Mouse (Mus musculus): ENCODE results near the gene Mettl17. TPM values are rescaled to one million over a fixed set of nuclear protein-coding genes. Genes with fewer than 3 reads are reported as not detected.
A peak's percentile ranks its signal among the peaks of the same experiment; 100 is the strongest.
"Not testable (repeated sequence)": the region's sequence is repeated elsewhere in the genome, so short reads cannot be mapped to it uniquely, and the experiment has no call there.

Mettl17 gene
- total RNA-seq, 2 experiments from 2014 or later: 28.8 to 35.2 TPM

DNA sequence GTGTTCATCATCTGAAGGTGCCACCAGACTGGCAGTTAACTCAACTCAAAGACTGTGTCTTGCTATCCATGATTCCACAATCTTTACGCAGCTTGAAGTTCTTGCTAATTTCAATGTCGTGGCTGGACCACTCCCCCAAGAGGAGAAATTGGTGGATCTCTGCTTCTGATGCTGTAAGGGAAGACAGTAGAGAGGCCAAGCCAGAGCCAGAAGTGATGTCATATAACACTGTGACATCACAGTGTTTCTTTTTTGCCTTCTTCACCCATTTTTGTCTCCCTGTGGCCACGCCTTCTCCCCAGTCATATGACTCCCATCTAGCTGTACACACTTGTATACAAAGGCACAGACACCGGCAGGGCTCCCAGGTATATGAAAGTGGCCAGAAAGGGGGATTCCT, 33.5 kb downstream of the Mettl17 start, which contains the start of gene Tppp2:
Gene Tppp2, plus strand, starts transcription at position 301 of the 400 bp plus-strand sequence.
- TF ChIP-seq CTCF (IDR thresholded peaks at IDR 0.05): no peak
- DNase-seq (ENCODE audit: extremely low spot score in 1 of 2, low spot score in 2 of 2): no peak
- Histone ChIP-seq H3K27ac (no peak within 1 kb of the TSS), H3K4me3 (no peak within 1 kb of the TSS)
- intact Hi-C loops (cut with DNase I): no loop called here

DNA sequence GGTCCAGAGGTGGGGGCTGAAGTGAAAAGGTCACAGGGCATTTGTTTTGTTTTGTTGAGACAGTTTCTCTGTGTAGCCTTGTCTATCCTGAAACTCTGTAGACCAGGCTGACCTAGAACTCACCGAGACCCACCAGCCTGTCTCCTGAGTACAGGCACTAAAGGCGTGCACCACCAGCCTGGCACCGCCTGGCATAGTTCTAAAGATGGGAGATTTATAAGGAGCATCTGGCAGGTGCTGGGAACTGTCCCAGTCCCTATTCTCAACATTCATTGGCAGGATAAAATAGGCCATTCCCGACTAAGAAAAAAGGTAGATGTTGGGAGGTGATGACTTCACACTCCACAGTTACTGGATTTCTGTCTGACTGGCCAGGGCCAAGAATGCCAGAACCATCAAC, 34.3 kb downstream of the Mettl17 start:
- TF ChIP-seq CTCF (IDR thresholded peaks at IDR 0.05): no peak
- intact Hi-C loops (cut with DNase I): no loop called here
- H3K4me3 ChIP-seq: no peak overlapping the region
- no peak for DNase-seq (ENCODE audit: extremely low spot score in 1 of 2, low spot score in 2 of 2)
- H3K27ac ChIP-seq: no peak overlapping the region

DNA sequence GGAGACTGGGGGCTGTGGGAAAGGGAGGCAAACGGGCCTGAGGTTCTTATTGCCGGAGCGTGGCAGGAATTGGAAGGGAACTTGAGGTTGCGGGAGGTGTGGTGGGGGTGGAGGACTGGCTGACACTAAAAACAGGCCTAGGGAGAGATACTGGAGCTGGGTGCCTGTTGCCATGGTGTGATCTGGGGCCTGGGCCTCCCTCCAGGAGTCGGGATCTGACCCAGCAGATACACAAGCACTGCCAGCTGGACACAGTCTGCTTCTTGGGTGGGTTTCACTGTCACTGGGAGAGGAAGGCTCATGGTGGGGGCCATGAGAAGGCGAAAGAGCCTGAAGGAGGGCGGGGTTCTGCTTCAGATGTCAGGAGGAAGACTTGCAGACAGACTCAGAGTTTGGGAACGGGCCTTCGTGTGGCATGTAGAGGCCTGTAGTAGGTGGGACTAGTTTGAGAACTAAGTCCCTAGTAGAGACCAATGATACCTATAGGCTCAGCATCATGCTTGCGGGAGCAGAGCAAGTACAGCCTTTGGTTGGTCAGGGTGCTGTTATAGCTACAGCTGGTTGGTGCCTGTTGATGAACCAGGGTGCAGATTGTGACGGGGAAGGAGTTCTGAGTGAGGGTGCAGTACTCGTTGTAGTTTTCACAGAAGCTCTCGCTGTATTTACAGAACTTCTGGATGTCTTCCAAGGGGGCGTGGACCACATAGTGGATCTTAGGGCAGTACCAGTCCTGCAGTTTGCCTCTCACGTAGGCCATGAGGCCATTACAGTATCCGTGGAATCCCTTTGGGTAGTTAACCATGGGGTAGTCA, 37.3 kb downstream of the Mettl17 start:
- intact Hi-C loops (cut with DNase I): no loop called here
- TF ChIP-seq CTCF (IDR thresholded peaks at IDR 0.05): no peak
- H3K27ac ChIP-seq: peak overlapping the region; percentile 57
- peak; percentile 43 to 60 for DNase-seq (ENCODE audit: extremely low spot score in 1 of 2, low spot score in 2 of 2)
- no peak overlapping the region for H3K4me3 ChIP-seq

DNA sequence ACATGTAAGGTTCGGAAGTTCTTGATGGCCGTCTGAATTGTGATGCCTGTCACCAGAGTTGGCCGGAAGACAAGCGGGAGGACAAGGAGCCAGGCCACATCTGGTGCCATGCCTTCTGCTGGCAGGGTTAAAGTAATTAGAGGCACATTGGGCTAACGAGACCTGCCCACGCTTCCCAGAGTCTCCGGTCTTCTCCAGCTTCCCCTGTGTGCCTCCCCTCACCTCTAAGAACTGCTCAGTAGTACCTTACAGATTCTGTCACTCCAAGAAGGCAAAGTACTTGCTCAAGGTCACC, 37.9 kb downstream of the Mettl17 start, which contains the start of gene Rnase13:
Gene Rnase13, minus strand, starts transcription at position 203 of the 295 bp plus-strand sequence.
- no peak for TF ChIP-seq CTCF (IDR thresholded peaks at IDR 0.05)
- Histone ChIP-seq H3K4me3 (no peak within 1 kb of the TSS), H3K27ac (peak within 1 kb of the TSS; percentile 57)
- no peak for DNase-seq (ENCODE audit: extremely low spot score in 1 of 2, low spot score in 2 of 2)
- intact Hi-C loops (cut with DNase I): no loop called here

DNA sequence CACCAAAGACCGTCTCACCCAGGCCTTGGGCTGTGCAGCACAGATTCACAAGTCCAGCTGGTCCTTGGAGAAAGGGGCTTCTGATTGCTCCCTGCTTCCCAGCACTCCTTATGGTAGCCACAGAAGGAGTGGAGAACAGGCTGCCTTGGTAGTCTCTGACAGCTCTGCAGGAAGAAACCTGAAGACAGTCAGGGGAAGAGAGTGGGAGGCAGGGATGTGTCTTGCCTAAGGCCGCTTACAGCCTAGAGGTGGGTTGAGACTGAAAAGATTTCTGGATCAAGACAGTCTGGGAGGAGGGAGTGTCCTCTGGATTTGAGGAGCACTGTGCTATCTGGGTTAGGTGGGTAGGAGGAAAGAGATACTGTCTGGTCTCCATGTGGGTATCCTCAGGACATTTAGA, 38.3 kb downstream of the Mettl17 start:
- intact Hi-C loops (cut with DNase I): no loop called here
- DNase-seq (ENCODE audit: extremely low spot score in 1 of 2, low spot score in 2 of 2): no peak
- Histone ChIP-seq H3K4me3 (no peak overlapping the region), H3K27ac (peak overlapping the region; percentile 57; the same call in 1 of the 2 replicates)
- no peak for TF ChIP-seq CTCF (IDR thresholded peaks at IDR 0.05)

DNA sequence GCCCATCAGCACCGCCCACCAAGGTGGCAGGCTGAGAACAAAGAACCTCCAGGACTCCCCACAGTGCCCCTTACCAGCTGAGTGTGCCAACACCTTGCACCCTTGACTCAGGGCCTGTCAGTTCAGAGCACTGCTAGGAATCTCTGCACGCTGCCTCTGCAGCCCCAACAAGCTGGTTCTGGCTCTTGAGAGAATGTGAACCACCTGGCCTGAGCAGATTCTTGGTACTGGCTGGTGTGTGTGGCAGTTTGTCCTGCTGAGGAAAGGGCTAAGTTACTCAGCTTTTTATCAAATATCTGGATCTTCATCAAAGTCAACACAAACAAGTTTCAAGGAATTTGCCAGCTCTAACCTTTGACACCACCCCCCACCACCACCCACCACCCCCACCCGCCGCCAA, 38.9 kb downstream of the Mettl17 start:
- DNase-seq (ENCODE audit: extremely low spot score in 1 of 2, low spot score in 2 of 2): no peak
- H3K27ac ChIP-seq: no peak overlapping the region

DNA sequence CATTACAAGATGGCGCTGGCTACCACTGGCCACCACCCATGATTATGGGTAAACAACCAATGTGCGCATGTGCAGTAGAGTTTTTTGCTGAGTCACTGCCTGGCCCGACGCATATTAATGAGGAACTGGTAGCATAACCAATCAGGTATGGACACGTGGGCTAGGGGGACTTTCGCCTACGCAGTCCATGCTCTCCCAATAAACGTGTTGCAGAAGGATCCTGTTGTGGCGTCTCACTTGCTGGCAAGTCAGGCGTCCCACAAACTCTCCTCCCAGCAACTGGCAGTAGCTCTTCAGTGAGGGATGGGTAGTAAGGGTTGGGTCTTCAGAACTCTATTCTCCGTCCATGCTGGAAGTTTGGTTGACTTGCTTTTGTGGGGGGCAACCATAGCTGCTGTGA, 42.3 kb downstream of the Mettl17 start:
- DNase-seq (ENCODE audit: extremely low spot score in 1 of 2, low spot score in 2 of 2); H3K4me3 ChIP-seq; H3K27ac ChIP-seq; intact Hi-C loops (cut with DNase I): not testable (repeated sequence)

More for the DNA sequence above, 38.9 kb downstream of the Mettl17 start:
- TF ChIP-seq CTCF (IDR thresholded peaks at IDR 0.05): no peak
- H3K4me3 ChIP-seq: no peak overlapping the region
- intact Hi-C loops (cut with DNase I): no loop called here

DNA sequence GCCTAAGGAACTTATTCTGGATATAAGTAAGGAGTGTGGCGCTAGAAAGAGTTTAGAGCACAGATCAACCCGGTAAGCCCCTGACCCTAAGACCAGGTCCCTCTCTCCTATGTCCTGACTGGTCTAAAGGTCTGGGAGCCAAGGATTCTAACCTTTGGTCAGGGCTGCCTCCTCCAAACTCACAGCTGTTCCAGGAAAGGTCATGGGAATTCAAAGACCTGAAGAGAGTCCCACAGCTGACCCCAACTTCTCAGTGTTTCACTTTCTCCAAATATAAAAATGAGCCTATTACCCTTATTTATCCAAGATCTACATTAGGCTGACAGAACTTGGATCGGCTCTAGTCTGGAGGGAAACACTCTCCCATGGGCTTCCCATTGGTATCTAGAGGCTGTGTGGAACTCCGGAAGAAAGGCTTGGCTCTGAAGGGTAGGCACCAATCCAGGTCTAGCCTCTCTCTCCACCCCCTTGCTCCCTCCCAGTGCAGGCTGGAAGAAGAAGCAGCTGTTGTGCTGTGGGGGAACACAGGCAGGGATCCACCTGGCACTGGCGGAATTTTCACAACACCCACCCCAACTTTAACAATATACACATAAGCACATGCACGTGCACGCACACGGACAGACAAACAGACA, 44.8 kb downstream of the Mettl17 start:
- no peak overlapping the region for H3K4me3 ChIP-seq
- TF ChIP-seq CTCF (IDR thresholded peaks at IDR 0.05): no peak
- intact Hi-C loops (cut with DNase I): loop anchor here (1.0 kb wide), 2 partner anchors 15 to 56 kb away; partner anchors contain the start of gene Ndrg2
- peak; percentile 52 to 61 for DNase-seq (ENCODE audit: extremely low spot score in 1 of 2, low spot score in 2 of 2)
- H3K27ac ChIP-seq: peak overlapping the region; percentile 63

DNA sequence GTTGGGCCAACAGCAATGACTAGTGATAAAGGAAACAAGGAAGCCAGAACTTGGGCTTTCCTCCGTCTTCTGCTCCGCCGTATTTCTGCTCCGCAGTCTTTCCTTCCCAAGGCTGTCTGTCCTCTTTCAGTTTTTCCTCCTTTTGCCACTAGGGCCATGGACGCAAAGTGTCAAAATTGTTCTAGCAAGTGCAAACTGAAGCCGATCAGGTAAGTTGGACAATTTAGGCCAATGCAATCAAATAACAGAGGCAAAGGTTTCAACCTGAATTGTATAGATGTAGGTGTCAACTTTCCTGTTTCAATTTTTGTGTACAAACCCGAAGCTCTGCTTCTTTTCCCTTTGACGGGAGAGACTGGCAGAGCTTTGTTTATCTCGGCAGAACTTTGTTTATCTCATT, 45.3 kb downstream of the Mettl17 start:
- DNase-seq (ENCODE audit: extremely low spot score in 1 of 2, low spot score in 2 of 2): no peak
- peak overlapping the region; percentile 63 for H3K27ac ChIP-seq

DNA sequence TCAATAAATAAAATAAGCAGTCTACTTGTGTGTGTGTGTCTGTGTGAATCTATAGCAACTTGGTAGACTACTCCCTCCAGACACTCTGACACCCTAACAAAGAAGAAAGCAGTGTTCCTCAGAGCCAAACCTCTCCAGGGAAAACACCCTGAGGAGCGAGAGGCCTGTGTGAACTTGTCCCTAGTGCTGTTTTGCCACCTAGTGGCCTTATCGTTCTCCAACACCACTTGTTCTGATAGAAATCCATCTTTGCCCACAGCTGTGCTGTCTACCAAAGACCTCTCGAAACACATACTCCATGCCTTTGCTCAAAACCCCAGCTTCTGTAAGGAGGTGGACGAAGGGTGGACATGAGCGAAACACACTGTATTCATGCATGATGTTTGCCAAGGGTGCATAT, 46.2 kb downstream of the Mettl17 start:
- DNase-seq (ENCODE audit: extremely low spot score in 1 of 2, low spot score in 2 of 2): peak; percentile 65 to 67
- TF ChIP-seq CTCF (IDR thresholded peaks at IDR 0.05): peak; percentile 81
- Histone ChIP-seq H3K4me3 (no peak overlapping the region), H3K27ac (peak overlapping the region; percentile 10; the same call in 1 of the 2 replicates)
- intact Hi-C loops (cut with DNase I): loop anchor here (1.0 kb wide), 2 partner anchors 28 to 47 kb away; partner anchors contain the start of gene Mettl17

More for the DNA sequence above, 45.3 kb downstream of the Mettl17 start:
- intact Hi-C loops (cut with DNase I): loop anchor here (1.0 kb wide), 4 partner anchors 16 to 55 kb away; partner anchors contain the start of genes Mettl17 and Ndrg2
- H3K4me3 ChIP-seq: no peak overlapping the region
- TF ChIP-seq CTCF (IDR thresholded peaks at IDR 0.05): no peak; the same call in 1 of the 2 replicates

DNA sequence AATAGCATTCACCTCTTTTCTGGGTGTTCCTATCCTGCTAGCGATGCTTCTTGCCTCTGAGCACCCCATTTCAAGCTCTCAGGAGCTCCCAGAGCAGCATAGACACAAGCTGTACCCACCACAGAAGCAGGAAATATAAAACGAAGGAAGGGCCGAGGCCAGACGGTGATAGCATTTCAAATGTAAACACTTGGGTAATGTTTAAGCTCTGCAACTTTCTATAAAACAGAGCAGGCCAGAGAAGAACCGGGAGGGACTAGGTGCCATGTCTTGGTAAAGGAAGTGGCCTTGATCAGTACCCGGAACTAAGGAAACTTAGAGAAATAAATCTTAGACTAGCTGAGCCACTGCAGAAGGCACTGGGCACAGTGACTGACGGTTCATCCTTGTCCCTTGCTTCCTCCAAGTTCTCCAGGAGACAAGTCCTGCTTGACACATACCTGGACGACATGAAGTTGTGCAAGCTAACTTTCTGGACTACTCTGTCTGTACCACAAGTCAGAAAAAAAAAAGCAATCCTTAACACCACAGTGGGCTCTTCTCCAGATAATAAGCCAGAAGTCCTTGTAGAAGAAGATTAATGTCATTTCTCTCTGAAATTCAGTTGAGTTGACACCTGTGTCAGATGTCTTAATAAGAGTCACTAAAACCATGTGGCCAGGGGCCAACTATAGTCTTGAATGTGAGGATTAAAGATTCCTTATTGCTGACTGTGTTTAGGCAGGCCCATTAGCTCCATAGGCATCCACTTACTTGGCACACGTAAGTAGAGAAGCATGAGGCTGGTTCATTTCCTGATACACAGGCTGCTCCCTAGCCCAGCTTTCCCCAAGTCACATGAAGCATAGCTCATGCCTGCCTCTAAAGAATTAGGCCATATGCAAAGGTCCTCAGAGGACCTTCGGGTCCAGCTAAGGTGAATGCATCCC, 47.7 kb downstream of the Mettl17 start:
- TF ChIP-seq CTCF (IDR thresholded peaks at IDR 0.05): no peak
- intact Hi-C loops (cut with DNase I): no loop called here
- Histone ChIP-seq H3K4me3 (no peak overlapping the region), H3K27ac (no peak overlapping the region)
- no peak for DNase-seq (ENCODE audit: extremely low spot score in 1 of 2, low spot score in 2 of 2)

Data from left cerebral cortex, adult 2 months (tissue).